Mouse (Mus musculus) layer of hippocampus, postnatal 36 days (tissue): ENCODE results near the gene Anxa8. TPM values are rescaled to one million over a fixed set of nuclear protein-coding genes. Genes with fewer than 3 reads are reported as not detected.
A peak's percentile ranks its signal among the peaks of the same experiment; 100 is the strongest.

Experiments
- DNase-seq, 2 experiments: peaks; one replicate each; pipeline ENCODE4 v3.0.0; 2022
- total RNA-seq, 2 experiments: library from RNA; stranded (reverse); gene quantifications; 2 replicates each; pipeline ENCODE4 v1.2.3; 2021

Anxa8 gene
- total RNA-seq: under 1 TPM in 1 of 2 experiments, not detected in 1; 0.20 TPM

GRCm38 (mm10) chr14:34085731-34086130, at the start of gene Anxa8:
TSS of gene Anxa8 (plus strand) at chr14:34085981.
- no peak for DNase-seq

DNA sequence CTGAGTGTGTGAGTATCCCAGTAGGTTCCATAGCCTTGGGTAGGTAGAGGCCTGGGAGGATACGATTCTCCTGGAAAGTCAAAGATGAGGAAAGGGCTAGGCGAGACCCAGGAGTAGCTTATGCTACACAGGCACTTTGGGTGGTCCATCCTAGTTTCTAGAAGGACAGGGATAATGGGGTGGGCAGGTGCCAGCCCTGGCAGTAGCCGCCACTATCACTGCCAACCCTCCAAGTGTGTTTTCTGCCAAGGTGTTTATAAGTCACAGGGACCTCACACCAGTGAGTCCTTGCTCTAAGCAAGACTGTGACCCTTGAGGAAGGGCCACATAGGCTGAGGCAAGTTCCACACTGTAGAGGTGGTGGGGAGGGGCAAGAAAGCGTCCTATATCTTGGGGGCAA, 44.5 kb upstream of the Anxa8 start:
- DNase-seq: no peak

DNA sequence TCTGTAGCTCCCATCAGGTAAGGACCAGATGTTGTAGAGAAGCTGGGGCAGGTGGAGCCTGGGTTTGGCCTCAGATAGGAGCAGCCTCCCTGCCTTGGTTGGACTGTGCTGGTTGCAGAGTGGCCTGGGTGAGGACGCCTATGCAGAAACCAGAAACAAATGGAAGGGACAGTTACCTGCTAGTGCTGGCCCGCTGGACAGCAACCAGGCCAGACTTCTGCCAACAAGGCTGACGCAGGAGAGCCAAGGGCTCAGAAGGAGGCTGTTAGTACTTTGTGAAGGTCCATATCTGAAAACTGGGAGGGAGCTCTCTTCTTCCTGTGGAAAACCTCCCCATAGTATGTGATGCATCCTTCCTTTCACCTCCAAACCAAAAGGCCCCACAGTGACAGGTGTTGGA, 42.4 kb upstream of the Anxa8 start:
- DNase-seq: no peak

DNA sequence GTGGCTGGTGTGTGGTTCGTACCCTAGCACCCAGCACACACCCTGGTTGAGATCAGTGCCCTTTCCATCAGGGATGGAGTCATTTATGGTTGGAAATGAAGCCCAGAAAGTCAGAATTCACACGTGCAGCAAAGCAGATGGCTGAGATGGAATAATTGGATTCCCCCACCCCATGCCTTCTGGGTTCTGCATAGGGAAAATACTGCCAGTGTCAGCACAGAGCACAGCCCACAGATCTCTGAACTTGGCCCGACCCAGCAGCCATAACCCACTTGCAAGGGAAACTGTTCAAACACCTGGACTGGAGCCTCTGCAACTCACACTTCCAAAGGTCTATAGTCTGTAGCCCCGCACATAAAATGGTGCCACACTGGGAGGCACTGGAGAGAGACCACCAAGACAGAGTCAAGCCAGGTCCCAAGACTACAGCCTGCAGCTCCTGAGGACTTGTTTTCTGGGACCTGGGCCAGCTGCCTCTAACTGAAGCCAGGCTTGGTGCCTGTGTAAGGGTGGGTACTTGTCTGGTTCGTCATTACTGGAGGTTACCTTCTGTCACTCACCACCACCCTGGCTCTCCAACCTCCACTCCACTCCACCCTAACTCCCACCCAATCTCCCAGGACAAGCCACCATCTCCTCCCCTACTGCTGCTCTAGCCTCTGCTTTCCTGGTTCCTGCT, 35.5 kb upstream of the Anxa8 start:
- no peak for DNase-seq

DNA sequence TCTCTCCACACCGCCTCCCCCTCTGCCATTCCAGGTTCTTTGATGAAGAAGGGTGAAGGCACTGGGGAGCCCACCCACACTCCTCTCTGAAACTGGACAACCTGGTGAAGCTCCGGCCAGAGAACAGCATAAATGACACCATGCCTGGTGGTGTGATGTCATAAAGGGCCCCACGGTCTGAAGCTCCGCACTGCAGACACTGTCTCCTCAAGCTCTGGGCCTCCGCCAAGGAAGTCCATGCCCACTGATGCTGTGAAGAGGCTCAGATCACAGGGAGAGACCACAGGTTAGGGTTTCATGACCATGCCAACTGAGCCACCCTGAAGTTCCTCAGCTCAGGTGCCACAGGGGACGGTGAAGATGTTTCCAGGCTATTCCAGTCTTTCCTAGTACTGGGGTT, 33.3 kb upstream of the Anxa8 start, which contains the start of gene Antxrl:
Antxrl (plus strand) TSS at position 192 of the 400 bp plus-strand sequence.
- no peak for DNase-seq

DNA sequence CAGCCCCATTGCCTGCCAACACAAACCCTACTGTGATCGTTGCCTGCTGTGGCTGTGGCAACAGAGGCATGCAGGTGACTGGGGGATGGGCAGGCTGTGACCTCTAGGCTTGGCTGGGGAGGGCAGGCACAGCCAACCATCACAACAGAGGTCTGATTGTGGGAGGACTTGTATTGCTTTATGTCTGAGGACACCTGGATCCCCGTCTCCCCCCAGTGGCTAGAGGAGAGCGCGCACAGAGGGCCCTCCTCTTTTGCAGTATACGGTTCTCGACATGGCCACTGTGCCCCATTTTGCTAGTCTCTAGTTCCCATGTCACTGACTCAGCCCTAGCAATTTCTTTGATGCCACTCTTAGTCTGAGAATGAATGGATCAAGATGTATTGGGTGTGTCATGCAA, 14.1 kb upstream of the Anxa8 start:
- no peak for DNase-seq

- no peak for DNase-seq
These were observed 10.4 kb upstream of the Anxa8 start for GRCm38 (mm10) chr14:34075346-34075745.

- DNase-seq: no peak
These were observed 8.6 kb upstream of the Anxa8 start for GRCm38 (mm10) chr14:34077222-34077621.

DNA sequence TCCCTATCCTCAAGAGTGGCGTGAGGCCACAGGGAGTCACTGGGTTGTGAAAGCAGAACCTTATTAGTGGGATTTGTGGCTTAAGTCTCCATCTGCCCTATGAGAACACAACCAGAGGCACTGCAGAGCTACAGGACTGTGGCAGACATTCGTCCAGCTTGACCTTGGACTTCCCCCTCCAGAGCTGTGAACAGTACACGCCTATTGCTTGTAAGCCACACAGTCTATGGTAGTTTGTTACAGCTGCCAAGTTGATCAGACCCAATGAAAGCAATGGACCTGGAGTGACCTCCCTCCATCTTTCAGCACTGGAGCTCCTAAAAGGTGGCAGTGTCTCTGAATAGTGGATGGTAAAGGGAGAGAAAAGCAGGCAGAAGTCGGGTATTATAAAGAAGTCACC, 7.5 kb upstream of the Anxa8 start:
- no peak for DNase-seq

DNA sequence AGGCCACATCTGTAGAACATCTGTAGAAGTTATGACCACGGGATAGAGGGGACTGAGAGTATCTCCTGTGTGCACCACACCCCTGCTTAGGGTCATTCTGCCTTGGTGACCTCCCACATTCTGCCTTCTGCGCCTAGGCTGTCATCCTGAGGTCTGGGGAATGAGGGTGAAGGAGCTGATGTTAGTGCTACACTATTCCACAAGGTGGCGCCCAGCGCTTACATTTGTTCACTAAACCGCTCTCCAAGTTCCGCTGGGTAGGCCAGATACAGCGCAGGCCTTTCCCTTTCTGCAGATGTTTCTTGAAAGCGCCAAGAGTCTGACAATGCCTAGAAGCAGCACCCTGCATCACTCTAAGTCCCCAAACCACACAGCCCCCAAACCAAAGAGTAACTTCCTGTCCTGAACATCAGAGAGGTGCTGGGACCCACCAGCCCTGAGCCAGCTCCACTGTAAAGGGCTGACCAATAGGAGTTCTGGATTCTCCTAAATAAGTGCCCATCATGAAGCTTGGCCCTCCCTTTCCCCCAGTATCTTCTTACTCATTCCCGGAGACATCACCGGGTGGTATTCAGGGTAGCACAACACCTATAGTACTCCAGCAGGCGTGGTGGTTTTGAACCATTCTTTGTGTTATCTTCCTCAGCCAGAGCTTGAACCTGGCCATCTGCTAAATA, 5.3 kb upstream of the Anxa8 start:
- peak; percentile 52 to 60 for DNase-seq

DNA sequence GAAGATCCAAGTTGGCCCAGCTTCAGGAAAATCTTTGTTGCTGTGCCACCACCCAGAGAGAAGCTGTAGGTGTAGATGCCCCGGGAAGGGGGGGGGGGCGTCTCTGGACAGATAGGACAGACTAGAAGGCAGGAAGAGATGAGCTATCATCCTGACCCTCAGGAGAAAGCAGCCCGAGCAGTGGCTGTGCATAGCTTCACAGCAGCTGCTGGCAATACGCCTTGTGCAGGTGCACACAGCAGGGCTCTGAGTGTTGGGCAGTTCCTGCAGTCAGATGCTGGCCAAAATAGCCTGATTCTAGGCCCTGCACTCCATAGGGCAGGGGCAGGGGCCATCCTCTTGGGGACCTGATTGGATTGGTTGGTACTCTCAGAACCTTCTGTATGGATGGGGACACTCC, 1.0 kb downstream of the Anxa8 start:
- no peak for DNase-seq

DNA sequence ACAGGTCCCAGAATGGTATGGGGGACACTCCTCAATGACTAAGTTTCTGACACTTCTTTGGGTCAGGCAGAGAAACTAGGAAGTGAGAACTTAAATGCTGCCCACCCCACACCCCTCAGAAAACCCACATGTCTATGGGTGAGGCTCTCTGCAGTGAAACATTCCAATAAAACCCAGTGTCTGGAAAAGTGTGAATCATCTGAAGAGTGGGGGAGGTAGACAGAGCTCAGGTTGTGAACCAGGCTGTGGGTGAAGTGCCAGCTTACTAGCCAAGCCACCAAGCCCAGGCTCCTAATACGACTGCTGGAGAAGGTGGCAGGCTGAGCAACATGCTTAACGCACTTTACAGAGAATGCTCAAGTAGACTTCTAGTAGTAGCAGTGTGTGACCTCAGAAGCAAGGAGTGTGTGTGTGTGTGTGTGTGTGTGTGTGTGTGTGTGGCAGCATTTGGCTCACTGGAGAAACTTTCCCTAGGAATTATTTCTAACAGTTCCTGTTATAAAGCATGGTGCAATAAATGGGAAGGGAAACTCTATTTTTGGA, 2.1 kb downstream of the Anxa8 start:
- DNase-seq: no peak

- DNase-seq: no peak
These were observed 4.0 kb downstream of the Anxa8 start for GRCm38 (mm10) chr14:34089796-34090195.

DNA sequence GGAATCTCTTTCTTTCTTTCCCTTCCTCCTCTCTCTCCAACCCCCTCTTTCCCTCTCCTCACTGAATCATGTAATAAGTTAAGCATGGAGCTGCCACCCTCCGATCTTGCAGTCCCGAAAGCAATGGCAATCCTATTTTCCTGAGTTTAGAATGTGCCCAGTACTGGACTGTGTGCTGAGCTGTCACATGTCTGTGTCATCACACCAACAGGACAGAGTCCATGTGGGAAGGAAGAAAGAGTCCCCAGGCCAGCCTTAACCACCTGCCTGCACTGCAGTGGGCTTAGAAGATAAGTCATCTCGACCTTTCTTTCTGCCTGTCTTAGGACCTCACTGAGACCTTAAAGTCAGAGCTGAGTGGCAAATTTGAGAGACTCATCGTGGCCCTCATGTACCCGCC, 5.7 kb downstream of the Anxa8 start:
- DNase-seq: no peak

- DNase-seq: no peak
These were observed 7.1 kb downstream of the Anxa8 start for GRCm38 (mm10) chr14:34092856-34093255.

- no peak for DNase-seq
These were observed 10.4 kb downstream of the Anxa8 start for GRCm38 (mm10) chr14:34096161-34096560.

GRCm38 (mm10) chr14:34102601-34103000, 16.8 kb downstream of the Anxa8 start, which contains the start of gene A630023A22Rik:
TSS of gene A630023A22Rik (minus strand) at chr14:34102754.
- no peak for DNase-seq

GRCm38 (mm10) chr14:34103855-34104254, 18.1 kb downstream of the Anxa8 start:
- DNase-seq: no peak

GRCm38 (mm10) chr14:34104892-34105291, 19.1 kb downstream of the Anxa8 start:
- DNase-seq: peak; percentile 38

DNA sequence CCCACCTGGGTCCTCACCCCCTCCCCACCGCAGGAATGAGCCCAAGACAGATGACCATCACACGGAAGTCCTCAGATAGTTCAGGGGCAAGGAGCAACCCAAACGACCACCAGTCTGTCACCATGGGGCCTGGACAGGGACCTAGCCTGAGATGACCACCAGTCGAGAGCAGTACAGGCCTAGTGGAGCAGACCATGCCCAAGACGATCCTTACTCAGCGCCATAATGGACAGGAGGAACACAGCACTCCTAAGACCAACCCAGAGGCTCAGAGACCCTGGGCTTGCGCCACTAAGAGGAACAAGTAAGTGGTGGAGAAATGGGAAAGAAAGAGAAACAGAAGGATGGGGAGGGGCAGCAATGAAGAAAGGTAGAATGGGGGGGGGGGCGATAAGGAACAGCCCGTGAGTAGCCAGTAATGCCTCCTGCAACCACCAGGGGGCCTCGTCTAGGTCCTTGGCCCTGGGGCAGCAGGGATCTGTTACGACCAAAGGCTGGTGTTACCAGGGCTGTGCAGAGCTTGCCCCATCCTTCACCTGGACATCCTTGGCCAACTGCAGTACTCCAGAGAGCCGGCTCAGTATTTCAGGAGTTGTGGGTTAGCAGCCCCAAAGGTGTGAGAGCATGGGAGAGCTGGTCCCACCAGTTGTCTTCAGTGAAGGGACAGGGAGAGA, 20.7 kb downstream of the Anxa8 start:
- no peak for DNase-seq

GRCm38 (mm10) chr14:34107594-34107993, 21.8 kb downstream of the Anxa8 start:
- no peak for DNase-seq

DNA sequence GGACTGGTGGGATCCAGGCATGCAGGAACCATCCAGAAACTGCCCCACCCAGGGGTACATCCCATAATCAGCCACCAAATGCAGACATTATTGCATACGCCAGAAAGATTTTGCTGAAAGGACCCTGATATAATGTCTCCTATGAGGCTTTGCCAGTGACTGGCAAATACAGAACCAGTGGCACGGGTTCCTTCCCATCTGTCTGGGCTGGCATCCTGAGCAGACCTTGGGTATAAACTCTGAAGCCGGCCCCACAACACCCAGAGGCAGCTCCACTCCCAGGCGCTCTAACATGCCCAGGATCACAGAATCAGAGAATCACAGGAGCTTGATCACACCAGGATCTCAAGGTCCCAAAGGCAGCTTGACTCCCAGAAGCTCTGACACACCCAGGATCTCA, 28.5 kb downstream of the Anxa8 start:
- no peak for DNase-seq

GRCm38 (mm10) chr14:34119046-34119723, 33.4 kb downstream of the Anxa8 start:
- DNase-seq: no peak
